Mouse (Mus musculus): ENCODE measurements around the gene Slc6a21.
A peak's percentile ranks its signal among the peaks of the same experiment; 100 is the strongest.

The Slc6a21 gene

GRCm38 (mm10) chr7:45315182-45315701 lies 37.9 kb downstream of the Slc6a21 start:
- no peak for DNase-seq (ENCODE audit: low spot score)

GRCm38 (mm10) chr7:45316536-45316935 lies 39.2 kb downstream of the Slc6a21 start:
- DNase-seq (ENCODE audit: low spot score), result no peak

- no peak for DNase-seq (ENCODE audit: low spot score)
Measured at GRCm38 (mm10) chr7:45322245-45322644, 44.9 kb downstream of the Slc6a21 start.

GRCm38 (mm10) chr7:45323069-45323468 lies 45.8 kb downstream of the Slc6a21 start:
- no peak for DNase-seq (ENCODE audit: low spot score)

- no peak for DNase-seq (ENCODE audit: low spot score)
Measured at GRCm38 (mm10) chr7:45325800-45326199, 48.5 kb downstream of the Slc6a21 start.

- DNase-seq (ENCODE audit: low spot score), result no peak
Measured at GRCm38 (mm10) chr7:45328841-45329475, 51.6 kb downstream of the Slc6a21 start.

- no peak for DNase-seq (ENCODE audit: low spot score)
Measured at GRCm38 (mm10) chr7:45331502-45331901, 54.2 kb downstream of the Slc6a21 start.

- DNase-seq (ENCODE audit: low spot score), result no peak
Measured at GRCm38 (mm10) chr7:45332685-45333425, 55.5 kb downstream of the Slc6a21 start.

GRCm38 (mm10) chr7:45333431-45333982 lies 56.2 kb downstream of the Slc6a21 start, which contains the start of gene Trpm4:
Gene Trpm4, minus strand, starts transcription at chr7:45333780.
- DNase-seq (ENCODE audit: low spot score), result peak; percentile 71

GRCm38 (mm10) chr7:45334605-45335004 lies 57.3 kb downstream of the Slc6a21 start:
- no peak for DNase-seq (ENCODE audit: low spot score)

- DNase-seq (ENCODE audit: low spot score), result no peak
Measured at GRCm38 (mm10) chr7:45335056-45335455, 57.7 kb downstream of the Slc6a21 start, which contains the start of gene Hrc. Gene Hrc, plus strand, starts transcription at chr7:45335290.

GRCm38 (mm10) chr7:45336319-45336718 lies 59.0 kb downstream of the Slc6a21 start:
- no peak for DNase-seq (ENCODE audit: low spot score)

- no peak for DNase-seq (ENCODE audit: low spot score)
Measured at GRCm38 (mm10) chr7:45337469-45337868, 60.2 kb downstream of the Slc6a21 start.

GRCm38 (mm10) chr7:45338161-45338911 lies 61.0 kb downstream of the Slc6a21 start:
- DNase-seq (ENCODE audit: low spot score), result no peak
